Mouse (Mus musculus) stomach, embryonic 15.5 days (tissue): ENCODE results near the gene Gmnn. TPM values are rescaled to one million over a fixed set of nuclear protein-coding genes. Genes with fewer than 3 reads are reported as not detected.
"Not testable (repeated sequence)": the region's sequence is repeated elsewhere in the genome, so short reads cannot be mapped to it uniquely, and the experiment has no call there.

Experiments
- ATAC-seq: fragments of 200-750 bp; cut with Nextera tagmentation; 2 replicates; pipeline ENCODE4 v1.8.0; 2017; ENCODE audit warnings: low read depth, moderate number of reproducible peaks, moderate TSS enrichment; ENCODE audit not compliant: insufficient read depth, low FRiP score
- H3K27ac ChIP-seq: fragments of 300-500 bp; sonication (generic); 2 replicates; pipeline ENCODE4 v1.5.1; 2015; ENCODE audit warnings: mild to moderate bottlenecking, inconsistent platforms
- H3K27me3 ChIP-seq: fragments of 300-500 bp; sonication (generic); replicated peaks from 2 replicates; pipeline ENCODE4 v1.6.1; 2015; ENCODE audit warnings: inconsistent platforms
- H3K36me3 ChIP-seq: fragments of 300-500 bp; sonication (generic); 2 replicates; pipeline ENCODE4 v1.6.1; 2015; ENCODE audit warnings: inconsistent platforms
- H3K4me1 ChIP-seq: fragments of 300-500 bp; sonication (generic); 2 replicates; pipeline ENCODE4 v1.6.1; 2015; ENCODE audit warnings: inconsistent platforms
- H3K4me2 ChIP-seq: fragments of 300-500 bp; sonication (generic); 2 replicates; pipeline ENCODE4 v1.6.1; 2015; ENCODE audit warnings: mild to moderate bottlenecking, inconsistent platforms
- H3K4me3 ChIP-seq: fragments of 300-500 bp; sonication (generic); replicated peaks from 2 replicates; pipeline ENCODE4 v1.5.1; 2015; ENCODE audit warnings: inconsistent platforms
- H3K9ac ChIP-seq: fragments of 300-500 bp; sonication (generic); 2 replicates; pipeline ENCODE4 v1.6.1; 2015; ENCODE audit warnings: inconsistent platforms
- H3K9me3 ChIP-seq: fragments of 300-500 bp; sonication (generic); 2 replicates; pipeline ENCODE4 v1.6.1; 2016; ENCODE audit warnings: inconsistent platforms
- WGBS: fragments of 180-500 bp; shearing (Covaris S2); methylation state at CpG from one replicate; pipeline ENCODE4 v1.1.7; 2015; 5-methylcytosine and 5-hydroxymethylcytosine counted together
- polyA plus RNA-seq: library from polyadenylated mRNA; unstranded; fragments of >200 nt; fragmentation: Nextera tagmentation; extraction: Ambion mirVana; gene quantifications from 2 replicates; pipeline ENCODE4 v1.2.1, GENCODE M21; 2015

Gene Gmnn
- polyA plus RNA-seq, 1 experiment from 2014 or later = 111 TPM

DNA sequence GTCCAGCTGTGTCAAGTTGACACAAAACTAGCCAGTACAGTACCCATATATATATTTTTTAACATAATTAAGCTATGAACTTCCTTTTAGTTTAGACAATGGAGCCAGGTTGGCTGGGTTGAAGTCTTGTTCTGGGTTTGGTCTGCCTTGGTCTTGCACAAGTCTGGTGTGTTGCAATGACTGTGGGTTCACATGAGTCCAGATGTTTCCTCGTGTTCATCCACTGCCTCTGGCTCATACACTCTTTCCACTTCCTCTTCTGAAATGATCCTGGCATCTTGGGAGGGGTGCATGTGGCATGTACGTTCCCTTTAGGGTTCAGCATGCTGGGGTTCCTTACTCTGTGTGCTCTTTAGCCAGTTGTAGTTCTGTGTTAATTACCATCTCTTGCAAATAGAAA is 29.6 kb upstream of the Gmnn start:
- Histone ChIP-seq H3K9me3 (no peaks in the 10 kb centered on the region), H3K4me3 (no peak overlapping the region), H3K27me3 (no peaks in the 10 kb centered on the region), H3K36me3 (no peaks in the 10 kb centered on the region), H3K27ac (no peak overlapping the region), H3K9ac (no peak overlapping the region), H3K4me2 (no peak overlapping the region), H3K4me1 (no peaks in the 10 kb centered on the region)
- WGBS = 80% methylated on average over 2 of the region's 2 CpGs
- no peak for ATAC-seq

DNA sequence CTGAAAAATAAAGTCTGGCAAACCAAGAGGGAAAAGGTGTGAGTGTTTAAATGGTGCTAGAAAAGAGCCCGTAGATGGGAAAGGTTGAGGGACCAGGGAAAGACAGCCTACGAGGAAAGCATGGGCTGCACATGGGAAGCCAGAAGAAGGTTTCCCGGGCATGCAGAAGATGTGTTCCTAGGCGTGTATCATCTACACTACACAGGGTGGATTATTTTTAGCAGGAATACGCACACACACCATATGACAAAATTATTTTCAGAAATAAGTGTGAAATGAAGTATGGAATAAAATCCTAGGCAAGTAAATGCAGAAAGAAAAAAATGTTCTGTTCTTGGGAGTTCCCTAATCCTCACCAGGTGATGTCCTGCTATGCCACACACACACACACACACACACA is 25.8 kb upstream of the Gmnn start:
- Histone ChIP-seq H3K9ac (no peak overlapping the region), H3K4me2 (no peak overlapping the region), H3K36me3 (no peaks in the 10 kb centered on the region), H3K4me3 (no peak overlapping the region), H3K27me3 (no peaks in the 10 kb centered on the region), H3K27ac (no peak overlapping the region), H3K4me1 (no peaks in the 10 kb centered on the region), H3K9me3 (no peaks in the 10 kb centered on the region)
- WGBS = 85% methylated on average over 5 of the region's 5 CpGs
- ATAC-seq = no peak

DNA sequence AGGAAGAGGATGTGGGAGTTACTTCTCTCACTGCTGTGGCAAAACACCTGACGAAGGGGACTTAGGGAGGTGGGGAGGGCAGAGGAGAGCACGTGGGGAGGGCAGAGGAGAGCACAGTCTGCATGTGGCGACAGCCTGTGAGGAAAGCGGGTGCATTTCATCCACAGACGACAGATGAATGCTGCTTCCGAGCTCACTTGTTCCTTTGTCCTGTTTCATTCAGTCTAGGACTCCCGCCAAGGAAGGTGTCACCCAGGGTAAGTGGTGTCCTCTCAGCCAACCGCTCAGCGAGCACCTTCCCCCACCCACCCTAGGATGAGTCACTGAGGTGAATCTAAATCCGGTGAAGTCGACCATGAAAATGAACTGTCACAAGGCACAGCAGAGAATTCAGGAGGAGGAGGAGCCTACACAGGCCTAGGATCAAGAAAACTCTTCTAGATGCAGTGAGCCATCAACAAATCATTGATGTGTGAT is 24.3 kb upstream of the Gmnn start:
- Histone ChIP-seq H3K27me3 (no peaks in the 10 kb centered on the region), H3K27ac (no peak overlapping the region), H3K36me3 (no peaks in the 10 kb centered on the region), H3K4me2 (no peak overlapping the region), H3K4me3 (no peak overlapping the region), H3K4me1 (no peaks in the 10 kb centered on the region), H3K9me3 (no peaks in the 10 kb centered on the region), H3K9ac (no peak overlapping the region)
- ATAC-seq = no peak
- 55% methylated on average over 11 of the region's 11 CpGs for WGBS

DNA sequence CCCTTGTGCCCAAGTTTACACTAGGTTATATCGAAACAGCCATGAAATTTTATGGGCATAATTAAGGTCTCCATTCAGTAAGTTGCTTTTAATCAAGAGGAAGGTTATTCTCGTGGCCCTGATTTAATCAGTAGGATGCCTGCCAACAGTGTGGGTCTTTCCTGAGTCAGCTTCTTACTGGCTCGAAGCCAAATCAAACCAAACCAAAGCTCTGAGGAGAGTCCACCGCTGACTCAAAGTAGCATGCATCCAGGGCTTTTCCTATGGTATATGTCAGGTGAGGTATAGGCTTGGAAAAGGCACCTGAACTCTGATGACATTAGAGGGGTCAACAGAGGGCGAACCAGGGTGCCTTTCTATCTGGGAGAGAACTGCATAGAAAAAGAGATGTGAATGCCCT is 20.2 kb upstream of the Gmnn start:
- Histone ChIP-seq H3K9ac (no peak overlapping the region), H3K4me2 (no peak overlapping the region), H3K4me1 (no peaks in the 10 kb centered on the region), H3K4me3 (no peak overlapping the region), H3K27ac (no peak overlapping the region), H3K27me3 (no peaks in the 10 kb centered on the region), H3K9me3 (no peaks in the 10 kb centered on the region), H3K36me3 (no peaks in the 10 kb centered on the region)
- no peak; the same call in 1 of the 2 replicates for ATAC-seq
- WGBS = 62% methylated on average over 5 of the region's 5 CpGs

DNA sequence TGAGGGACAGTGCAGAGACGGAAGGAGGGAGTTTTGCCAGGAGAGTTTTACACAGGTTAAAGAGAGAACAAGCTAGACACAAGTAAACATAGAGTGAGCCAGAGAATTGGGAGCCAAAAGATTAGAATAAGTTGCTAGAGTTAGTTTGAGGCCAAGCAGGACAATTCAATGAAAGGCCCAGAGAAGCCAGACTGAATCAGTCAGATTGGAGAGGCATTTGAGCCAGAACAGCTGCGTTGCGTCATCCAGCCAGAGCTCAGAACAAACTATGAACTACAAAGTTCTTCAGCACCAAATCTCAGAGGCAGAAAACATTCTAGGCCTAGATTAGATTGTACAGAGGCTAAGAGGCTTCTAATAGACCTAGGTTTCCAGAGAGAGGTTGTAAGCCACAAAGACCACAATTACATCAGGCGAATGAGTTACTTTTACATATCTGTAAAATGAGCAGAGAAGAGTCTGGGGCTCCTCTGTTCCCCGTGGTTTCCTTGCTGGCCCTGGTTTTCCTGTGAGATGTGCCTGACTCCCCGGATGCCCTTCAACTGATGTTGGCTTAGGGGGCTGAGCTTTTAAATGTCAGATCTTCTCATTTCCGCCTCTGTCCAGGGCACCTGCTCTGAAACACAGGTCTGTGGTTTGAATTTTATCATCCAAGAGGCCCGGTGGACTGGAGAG is 17.1 kb upstream of the Gmnn start:
- no peaks in the 10 kb centered on the region for H3K4me1 ChIP-seq
- H3K4me3 ChIP-seq = no peak overlapping the region
- H3K9ac ChIP-seq = no peak overlapping the region
- no peaks in the 10 kb centered on the region for H3K9me3 ChIP-seq
- no peaks in the 10 kb centered on the region for H3K27me3 ChIP-seq
- no peak for ATAC-seq
- no peak overlapping the region for H3K4me2 ChIP-seq
- H3K36me3 ChIP-seq = no peaks in the 10 kb centered on the region
- no peak overlapping the region for H3K27ac ChIP-seq
- WGBS = 71% methylated on average over 8 of the region's 8 CpGs

DNA sequence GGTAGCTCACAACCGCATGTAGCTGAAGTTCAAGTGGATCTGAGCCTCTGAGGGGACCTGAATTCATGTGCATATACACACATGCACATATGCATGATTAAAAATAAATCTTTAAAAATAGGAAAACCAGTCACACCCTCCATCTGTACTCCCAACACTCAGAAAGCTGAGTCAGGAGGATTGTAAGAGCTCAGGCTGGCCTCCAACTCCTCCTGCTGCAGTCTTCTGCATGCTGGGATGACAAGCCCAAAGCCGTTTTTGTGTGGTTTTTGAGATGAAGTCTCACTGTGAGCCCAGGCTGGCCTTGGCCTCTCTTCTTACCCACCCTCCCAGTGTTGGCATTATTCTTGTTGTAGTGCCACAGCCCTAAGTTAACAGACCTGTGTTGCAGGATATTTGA is 16.3 kb upstream of the Gmnn start:
- no peak overlapping the region for H3K27ac ChIP-seq
- no peak overlapping the region for H3K4me3 ChIP-seq
- H3K9me3 ChIP-seq = no peaks in the 10 kb centered on the region
- no peak overlapping the region for H3K9ac ChIP-seq
- no peaks in the 10 kb centered on the region for H3K4me1 ChIP-seq
- H3K27me3 ChIP-seq = no peaks in the 10 kb centered on the region
- no peak overlapping the region for H3K4me2 ChIP-seq
- no peak for ATAC-seq
- 75% methylated on average over 2 of the region's 2 CpGs for WGBS
- no peaks in the 10 kb centered on the region for H3K36me3 ChIP-seq

DNA sequence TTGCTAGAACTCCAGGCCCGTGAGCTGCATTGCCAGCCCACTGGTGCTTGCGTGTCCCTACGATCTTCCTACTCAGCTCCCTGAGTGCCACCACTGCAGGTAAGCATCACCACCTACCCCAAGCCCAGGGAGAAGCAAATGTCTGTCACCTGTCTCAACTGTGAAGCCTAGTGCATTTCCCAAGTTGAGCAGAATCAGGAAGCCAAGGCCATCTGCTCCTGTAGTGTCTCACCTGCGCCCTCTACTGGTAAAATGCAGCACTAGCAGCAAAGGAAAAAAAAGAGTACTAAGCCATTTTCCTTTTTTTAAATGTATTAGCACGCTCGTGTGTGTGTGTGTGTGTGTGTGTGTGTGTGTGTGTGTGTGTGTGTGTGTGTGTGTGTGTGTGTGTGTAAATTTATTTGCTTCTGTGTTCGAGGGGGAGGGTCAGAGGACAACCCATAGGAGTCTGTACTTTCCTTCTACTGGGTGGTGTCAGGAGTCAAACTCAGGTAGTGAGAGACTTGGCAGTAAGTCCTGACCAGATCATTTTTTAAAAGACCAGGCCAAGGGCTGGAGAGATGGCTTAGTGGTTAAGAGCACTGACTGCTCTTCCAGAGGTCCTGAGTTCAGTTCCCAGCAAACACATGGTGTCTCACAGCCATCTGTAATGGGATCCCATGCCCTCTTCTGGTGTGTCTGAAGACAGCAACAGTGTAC is 14.6 kb upstream of the Gmnn start:
- H3K4me2 ChIP-seq = no peak overlapping the region
- no peaks in the 10 kb centered on the region for H3K9me3 ChIP-seq
- no peaks in the 10 kb centered on the region for H3K4me1 ChIP-seq
- H3K4me3 ChIP-seq = no peak overlapping the region
- H3K27me3 ChIP-seq = no peaks in the 10 kb centered on the region
- no peaks in the 10 kb centered on the region for H3K36me3 ChIP-seq
- H3K27ac ChIP-seq = no peak overlapping the region
- no peak for ATAC-seq
- WGBS = 45% methylated on average over 7 of the region's 7 CpGs
- no peak overlapping the region for H3K9ac ChIP-seq

DNA sequence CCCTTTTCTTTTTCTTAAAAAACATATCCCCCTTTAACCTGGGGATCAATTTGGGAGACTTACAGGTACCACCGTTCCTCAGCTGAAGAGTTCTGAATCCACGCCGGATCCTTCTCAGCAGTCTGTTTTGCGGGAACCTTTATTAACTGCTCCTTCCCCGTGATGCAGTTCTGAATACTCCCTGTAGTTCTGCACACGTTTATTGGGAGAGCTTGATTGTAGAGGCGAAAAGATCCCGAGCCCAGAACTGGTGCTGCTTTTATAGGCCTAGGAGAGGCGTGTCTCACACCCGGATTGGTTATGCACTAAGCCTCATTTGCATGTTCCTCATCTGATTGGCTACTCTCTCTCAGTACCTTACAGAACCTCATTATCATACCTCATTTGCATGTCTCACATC is 9.8 kb upstream of the Gmnn start:
- ATAC-seq, H3K36me3 ChIP-seq, H3K4me2 ChIP-seq, H3K9ac ChIP-seq, H3K27me3 ChIP-seq, H3K27ac ChIP-seq, H3K4me3 ChIP-seq, H3K9me3 ChIP-seq, H3K4me1 ChIP-seq: not testable (repeated sequence)
- 94% methylated on average over 10 of the region's 10 CpGs for WGBS

DNA sequence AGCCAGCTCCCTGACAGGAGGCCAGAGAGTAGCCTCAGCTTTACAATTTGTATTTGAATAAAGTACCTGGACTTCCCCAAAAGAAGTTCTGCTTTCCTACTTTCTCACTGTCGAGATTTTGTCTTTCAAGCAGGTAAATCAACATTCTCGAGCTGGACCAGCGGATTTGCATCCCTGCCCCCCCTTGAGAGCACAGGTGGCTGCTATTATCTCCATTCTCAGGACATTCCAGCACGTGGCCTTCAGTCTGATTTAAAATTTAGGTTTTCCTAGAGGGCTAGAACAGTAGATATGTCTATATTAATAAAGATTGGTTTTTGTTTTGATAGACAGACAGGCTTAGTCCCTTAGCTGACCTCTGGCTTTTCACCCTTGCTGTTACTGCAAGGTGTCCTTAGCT is 6.1 kb upstream of the Gmnn start:
- not testable (repeated sequence) for H3K36me3 ChIP-seq, H3K4me3 ChIP-seq, H3K4me2 ChIP-seq, ATAC-seq, H3K9ac ChIP-seq, H3K27ac ChIP-seq, H3K4me1 ChIP-seq, H3K9me3 ChIP-seq, H3K27me3 ChIP-seq
- 68% methylated on average over 4 of the region's 4 CpGs for WGBS

DNA sequence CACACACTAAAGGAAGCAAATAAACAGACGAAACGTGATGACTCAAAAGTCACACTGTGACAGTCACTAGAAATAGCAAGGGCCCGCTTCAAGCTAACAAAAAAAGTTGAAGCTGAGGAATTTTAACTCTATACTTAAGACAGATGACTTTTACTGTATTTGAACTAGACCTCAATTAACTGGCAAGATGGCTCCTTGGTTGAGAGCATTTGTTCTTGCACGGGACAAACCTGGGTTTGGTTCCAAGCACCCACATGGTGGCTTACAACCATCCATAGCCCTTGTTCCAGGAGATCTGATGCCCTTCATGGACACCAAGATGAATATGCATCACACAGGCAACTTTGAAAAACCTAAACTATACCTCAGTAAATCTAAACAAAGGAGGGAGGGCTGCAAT is 531 bp upstream of the Gmnn start:
- Histone ChIP-seq H3K27ac (peak overlapping the region; percentile 18; the same call in 1 of the 2 replicates), H3K36me3 (no peaks in the 10 kb centered on the region), H3K4me1 (no peaks in the 10 kb centered on the region; the same call in 1 of the 2 replicates), H3K9ac (no peak overlapping the region), H3K4me2 (peak overlapping the region; percentile 80), H3K27me3 (no peaks in the 10 kb centered on the region), H3K4me3 (peak overlapping the region; percentile 99), H3K9me3 (no peaks in the 10 kb centered on the region)
- no peak for ATAC-seq
- WGBS = 29% methylated on average over 4 of the region's 4 CpGs

DNA sequence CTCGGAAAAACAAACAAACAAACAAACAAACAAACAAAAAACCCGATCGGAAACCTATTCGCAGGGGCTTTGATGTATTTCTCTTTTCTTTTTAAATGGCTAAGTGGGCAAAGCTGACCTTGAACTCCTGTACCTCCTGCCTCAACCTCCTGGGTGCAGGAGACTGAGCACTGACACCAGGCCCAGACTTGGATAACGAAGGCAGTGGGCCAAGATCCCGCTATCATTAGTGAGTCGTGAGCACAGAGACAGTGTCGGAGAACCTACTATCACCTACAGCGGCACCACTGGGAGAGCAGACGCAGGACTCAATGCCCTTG is 680 bp downstream of the Gmnn start:
- WGBS = 2% methylated on average over 10 of the region's 10 CpGs
- Histone ChIP-seq H3K4me2 (peak overlapping the region; percentile 80), H3K27me3 (no peaks in the 10 kb centered on the region), H3K27ac (peak overlapping the region; percentile 98), H3K9me3 (no peaks in the 10 kb centered on the region), H3K4me3 (peak overlapping the region; percentile 99), H3K9ac (peak overlapping the region; percentile 54; the same call in 1 of the 2 replicates), H3K4me1 (no peaks in the 10 kb centered on the region; the same call in 1 of the 2 replicates), H3K36me3 (no peaks in the 10 kb centered on the region)
- ATAC-seq = no peak

DNA sequence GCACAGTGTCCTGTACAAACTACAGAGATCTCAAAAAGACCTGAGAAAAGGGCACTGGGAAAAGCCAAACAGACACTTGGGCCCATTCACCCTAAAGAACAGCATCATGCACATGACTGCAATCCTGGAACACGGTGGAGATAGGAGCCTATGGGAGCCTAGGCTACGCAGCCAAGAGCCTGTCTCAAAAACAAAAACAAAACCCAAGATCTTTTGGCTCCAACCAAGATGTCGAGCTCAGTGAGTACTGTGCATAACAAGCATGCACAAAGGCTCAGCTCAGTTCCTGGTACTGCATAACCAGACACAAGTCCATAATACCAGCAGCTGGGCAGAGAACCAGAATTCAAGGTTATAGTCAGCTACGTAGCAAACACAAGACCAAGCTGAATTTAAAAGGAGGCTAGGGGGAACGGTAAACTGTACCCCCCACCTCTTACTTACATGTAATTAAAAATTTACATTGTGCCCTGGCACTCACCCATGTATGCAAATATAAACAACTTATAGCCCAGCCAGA is 1.3 kb downstream of the Gmnn start:
- Histone ChIP-seq H3K9me3 (no peaks in the 10 kb centered on the region), H3K4me3 (peak overlapping the region; percentile 99), H3K27me3 (no peaks in the 10 kb centered on the region), H3K9ac (no peak overlapping the region), H3K36me3 (no peaks in the 10 kb centered on the region), H3K4me2 (peak overlapping the region; percentile 80), H3K27ac (no peak overlapping the region), H3K4me1 (no peaks in the 10 kb centered on the region; the same call in 1 of the 2 replicates)
- no peak for ATAC-seq
- 48% methylated on average over 5 of the region's 5 CpGs for WGBS
